16 mouse cellular contexts compared by ENCODE assay signal in the genomic region with DNA sequence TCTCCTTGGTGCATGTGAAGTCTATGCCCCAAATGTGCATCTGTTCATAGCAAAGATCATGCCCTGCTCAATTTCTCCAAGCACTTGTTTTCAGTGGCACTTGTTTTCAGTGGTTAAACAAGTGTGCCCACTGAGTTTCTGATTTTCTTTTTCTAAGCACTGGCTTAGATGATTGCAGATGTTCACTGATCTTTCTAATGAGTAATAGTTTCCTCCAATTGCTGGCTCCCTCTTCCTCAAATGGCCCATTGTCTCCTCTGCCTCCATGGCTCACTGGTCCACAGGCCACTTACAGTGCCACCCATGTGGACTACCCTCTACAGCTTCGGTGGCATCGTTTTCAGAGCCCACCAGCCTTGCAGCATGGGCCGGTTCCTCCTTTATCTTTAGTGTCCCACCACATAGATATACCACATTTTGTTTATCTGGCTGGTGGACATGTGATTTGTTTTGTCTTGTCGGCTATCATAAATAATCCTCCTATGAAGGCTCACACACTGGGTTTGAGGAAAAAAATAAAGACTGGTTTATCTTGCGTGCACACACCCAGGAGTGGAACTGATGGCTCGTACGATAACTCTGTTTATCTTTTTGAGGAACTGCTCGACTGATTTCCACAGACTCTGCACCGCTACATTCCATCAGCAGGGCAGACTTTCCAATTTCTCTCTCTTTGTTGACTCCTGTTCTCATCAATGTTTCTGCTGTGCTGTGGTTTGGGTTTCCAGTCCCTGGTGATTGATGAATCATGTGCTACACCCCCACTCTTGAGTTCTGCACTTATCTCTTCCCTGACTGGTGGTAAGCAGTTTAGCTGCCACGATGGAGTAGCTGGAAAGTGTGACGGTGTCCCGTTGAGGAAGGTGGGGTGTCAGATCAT. TPM values are rescaled to one million over a fixed set of nuclear protein-coding genes. Genes with fewer than 3 reads are reported as not detected.
DNase-seq lines count a peak whose midpoint lies in the region; ATAC-seq and TF ChIP-seq lines count a peak whose summit lies in the region.
"Had no signal": no experiment of that assay in that cellular context is flagged by ENCODE, and none has a peak within 500 bp of the region (broad histone marks: within the 10 kb centered on the region; RNA-seq: fewer than 3 reads in every experiment).

No protein-coding gene starts in this region.

- no peak for DNase-seq in heart, postnatal 4 days
- DNase-seq in liver, embryonic 13.5 days, result peak; percentile 35
- DNase-seq in limb, embryonic 10.5 days (ENCODE audit: low spot score), result no peak
- DNase-seq in adrenal gland, adult 18-20 months (ENCODE audit: low spot score in 2 of 2), result no peak
- DNase-seq: forebrain, postnatal 0 days; heart, adult 2 months; thymus, postnatal 4 days had no signal

- TF ChIP-seq CTCF in bone marrow macrophage, adult 2 months (IDR thresholded peaks at IDR 0.05; ENCODE audit: low read depth, low read length), result no peak

- H3K9me3 ChIP-seq in heart, embryonic 12.5 days (replicated peaks), result no peaks in the 10 kb centered on the region
- no peaks in the 10 kb centered on the region for H3K9me3 ChIP-seq in liver, embryonic 13.5 days (replicated peaks)
- no peaks in the 10 kb centered on the region for H3K9me3 ChIP-seq in limb, embryonic 10.5 days (replicated peaks)
- H3K9me3 ChIP-seq: embryonic facial prominence, embryonic 12.5 days; limb, embryonic 13.5 days had no signal

- H3K27me3 ChIP-seq in heart, embryonic 12.5 days (replicated peaks), result no peaks in the 10 kb centered on the region; the same call in 1 of the 2 replicates
- no peaks in the 10 kb centered on the region for H3K27me3 ChIP-seq in liver, embryonic 13.5 days
- no peaks in the 10 kb centered on the region for H3K27me3 ChIP-seq in myocyte (ENCODE audit: control insufficient read depth, insufficient read depth, insufficient read length)
- no peaks in the 10 kb centered on the region for H3K27me3 ChIP-seq in limb, embryonic 10.5 days (ENCODE audit: low read depth, poor library complexity, severe bottlenecking)
- H3K27me3 ChIP-seq: embryonic facial prominence, embryonic 12.5 days; limb, embryonic 13.5 days had no signal

- no peak overlapping the region for H3K4me3 ChIP-seq in heart, embryonic 12.5 days
- no peak overlapping the region for H3K4me3 ChIP-seq in bone marrow macrophage, adult 2 months (ENCODE audit: insufficient read depth, low read length)
- H3K4me3 ChIP-seq in liver, embryonic 13.5 days (replicated peaks), result no peak overlapping the region
- no peak overlapping the region for H3K4me3 ChIP-seq in myocyte
- no peak overlapping the region for H3K4me3 ChIP-seq in limb, embryonic 10.5 days
- H3K4me3 ChIP-seq: embryonic facial prominence, embryonic 12.5 days; heart, adult 2 months; limb, embryonic 13.5 days had no signal

- H3K4me2 ChIP-seq in heart, embryonic 12.5 days, result peak overlapping the region; percentile 36; the same call in 1 of the 2 replicates
- peak overlapping the region; percentile 27; the same call in 1 of the 2 replicates for H3K4me2 ChIP-seq in liver, embryonic 13.5 days
- H3K4me2 ChIP-seq in myocyte (ENCODE audit: low read depth), result peak overlapping the region; percentile 52
- H3K4me2 ChIP-seq: embryonic facial prominence, embryonic 12.5 days; limb, embryonic 13.5 days had no signal

- no peak overlapping the region for H3K27ac ChIP-seq in heart, embryonic 12.5 days (ENCODE audit: poor library complexity, severe bottlenecking)
- peak overlapping the region; percentile 51 for H3K27ac ChIP-seq in bone marrow macrophage, adult 2 months (ENCODE audit: insufficient read depth, low read depth, low read length)
- H3K27ac ChIP-seq in liver, embryonic 13.5 days, result no peak overlapping the region
- H3K27ac ChIP-seq in limb, embryonic 10.5 days, result no peak overlapping the region
- H3K27ac ChIP-seq: embryonic facial prominence, embryonic 12.5 days; heart, adult 2 months; limb, embryonic 13.5 days had no signal

- 24% methylated on average over 12 of the region's 12 CpGs for WGBS in heart, embryonic 12.5 days
- 6% methylated on average over 12 of the region's 12 CpGs for WGBS in liver, embryonic 13.5 days (ENCODE audit: insufficient replicate concordance)
- 74% methylated on average over 12 of the region's 12 CpGs for WGBS in limb, embryonic 10.5 days

- H3ac ChIP-seq in myocyte (ENCODE audit: control insufficient read depth, insufficient read length), result no peak overlapping the region

- H3K9ac ChIP-seq in heart, embryonic 12.5 days, result no peak overlapping the region
- H3K9ac ChIP-seq in liver, embryonic 13.5 days, result no peak overlapping the region
- H3K9ac ChIP-seq: embryonic facial prominence, embryonic 12.5 days; forebrain, postnatal 0 days; limb, embryonic 13.5 days had no signal

- no peaks in the 10 kb centered on the region for H3K36me3 ChIP-seq in heart, embryonic 12.5 days
- no peaks in the 10 kb centered on the region for H3K36me3 ChIP-seq in liver, embryonic 13.5 days
- H3K36me3 ChIP-seq in myocyte (ENCODE audit: control insufficient read depth, insufficient read depth), result no peaks in the 10 kb centered on the region
- no peaks in the 10 kb centered on the region for H3K36me3 ChIP-seq in limb, embryonic 10.5 days
- H3K36me3 ChIP-seq: embryonic facial prominence, embryonic 12.5 days; limb, embryonic 13.5 days had no signal

- ATAC-seq in heart, embryonic 12.5 days (ENCODE audit: insufficient number of reproducible peaks, low FRiP score), result no peak
- ATAC-seq in liver, embryonic 13.5 days (ENCODE audit: low read depth), result peak; percentile 62
- no peak for ATAC-seq in cerebellum, adult (ENCODE audit: insufficient number of reproducible peaks, low FRiP score, low TSS enrichment)
- ATAC-seq: forebrain, postnatal 0 days; hindbrain, embryonic 16.5 days; midbrain, embryonic 16.5 days had no signal

- no peak for TF ChIP-seq POLR2A in bone marrow macrophage, adult 2 months (IDR thresholded peaks at IDR 0.05; ENCODE audit: borderline replicate concordance, low read depth, low read length)
- no peak for TF ChIP-seq POLR2A in myocyte (IDR thresholded peaks at IDR 0.05; ENCODE audit: insufficient read length, low read depth)

- no peaks in the 10 kb centered on the region for H3K79me2 ChIP-seq in myocyte (ENCODE audit: control insufficient read depth, insufficient read depth)

- peaks cover 10% of the 10 kb centered on the region for H3K4me1 ChIP-seq in heart, embryonic 12.5 days (replicated peaks)
- H3K4me1 ChIP-seq in bone marrow macrophage, adult 2 months (ENCODE audit: control insufficient read depth, insufficient read depth, low read length), result peaks cover 53% of the 10 kb centered on the region
- H3K4me1 ChIP-seq in liver, embryonic 13.5 days (replicated peaks), result peaks cover 19% of the 10 kb centered on the region
- H3K4me1 ChIP-seq in limb, embryonic 10.5 days, result peaks cover 13% of the 10 kb centered on the region
- H3K4me1 ChIP-seq: embryonic facial prominence, embryonic 12.5 days had no signal

TF ChIP-seq in myocyte, 11 proteins besides CTCF, POLR2A, EP300 and RAD21:
- TF ChIP-seq MYOG (IDR thresholded peaks at IDR 0.05; ENCODE audit: control insufficient read depth in 1 of 3, insufficient read depth in 1 of 3, insufficient read length in 2 of 3, low read depth in 2 of 3) (no peak), USF1 (IDR thresholded peaks at IDR 0.05; ENCODE audit: low read depth) (no peak), POLR2AphosphoS2 (IDR thresholded peaks at IDR 0.05; ENCODE audit: insufficient read length, low read depth) (no peak), SRF (IDR thresholded peaks at IDR 0.05; ENCODE audit: control insufficient read depth, insufficient read length, low read depth) (no peak), MAX (IDR thresholded peaks at IDR 0.05; ENCODE audit: low read depth) (no peak), TCF3 (IDR thresholded peaks at IDR 0.05; ENCODE audit: insufficient read length, low read depth) (no peak), TCF12 (IDR thresholded peaks at IDR 0.05; ENCODE audit: insufficient read depth, poor library complexity, severe bottlenecking) (no peak), MYOD1 (IDR thresholded peaks at IDR 0.05; ENCODE audit: control insufficient read depth in 1 of 3, insufficient read length in 2 of 3, low read depth in 2 of 3) (no peak), CEBPB (IDR thresholded peaks at IDR 0.05; ENCODE audit: insufficient read depth, poor library complexity, severe bottlenecking) (no peak), E2F4 (IDR thresholded peaks at IDR 0.05; ENCODE audit: insufficient read depth) (no peak), REST (IDR thresholded peaks at IDR 0.05; ENCODE audit: insufficient read depth, insufficient read length) (no peak)

RNA-seq across cellular contexts. Expression of a gene that starts 58.2 kb away (rescaled TPM):
- 0.23 TPM in 1 of 2 replicates, not detected in the other for polyA plus RNA-seq in heart, embryonic 12.5 days (2016; fragmentation: Nextera tagmentation; extraction: Ambion mirVana)
- not detected for total RNA-seq in heart, postnatal 4 days (2021)
- not detected in 2 replicates for polyA plus RNA-seq in bone marrow macrophage, adult 2 months (2012; ENCODE audit: insufficient read depth, insufficient read length, missing spikeins)
- not detected in 2 replicates for polyA plus RNA-seq in liver, embryonic 13.5 days (2015; fragmentation: Nextera tagmentation; extraction: Ambion mirVana)
- polyA plus RNA-seq in myocyte (2012; fragmentation: generic; extraction: Trizol), result not detected
- polyA plus RNA-seq in limb, embryonic 10.5 days (2016; fragmentation: Nextera tagmentation; extraction: Ambion mirVana), result not detected in 2 replicates
- not detected for total RNA-seq in adrenal gland, adult 18-20 months (2021)
- total RNA-seq: forebrain, postnatal 0 days; heart, adult 2 months; layer of hippocampus, adult 18-20 months had no signal
- polyA plus RNA-seq: embryonic facial prominence, embryonic 12.5 days; forebrain, postnatal 0 days; heart, adult 2 months; hindbrain, embryonic 16.5 days; midbrain, embryonic 16.5 days had no signal

RNA-seq across cellular contexts. Expression of a gene that starts 58.6 kb away (rescaled TPM):
- 12.7 and 12.8 TPM in 2 replicates for polyA plus RNA-seq in heart, embryonic 12.5 days (2016; fragmentation: Nextera tagmentation; extraction: Ambion mirVana)
- 10 to 100 TPM; 14.8 to 15.4 TPM for total RNA-seq in heart, postnatal 4 days (2021)
- 6.3 and 7.6 TPM in 2 replicates for polyA plus RNA-seq in bone marrow macrophage, adult 2 months (2012; ENCODE audit: insufficient read depth, insufficient read length, missing spikeins)
- polyA plus RNA-seq in liver, embryonic 13.5 days (2015; fragmentation: Nextera tagmentation; extraction: Ambion mirVana), result 4.6 and 6.1 TPM in 2 replicates
- polyA plus RNA-seq in myocyte (2012; fragmentation: generic; extraction: Trizol), result 68.1 TPM
- 3.4 and 4.6 TPM in 2 replicates for polyA plus RNA-seq in limb, embryonic 10.5 days (2016; fragmentation: Nextera tagmentation; extraction: Ambion mirVana)
- total RNA-seq in adrenal gland, adult 18-20 months (2021), result 10 to 100 TPM; 13.2 to 34.7 TPM
